Mouse (Mus musculus): ENCODE data around the gene Vps35l.

DNA sequence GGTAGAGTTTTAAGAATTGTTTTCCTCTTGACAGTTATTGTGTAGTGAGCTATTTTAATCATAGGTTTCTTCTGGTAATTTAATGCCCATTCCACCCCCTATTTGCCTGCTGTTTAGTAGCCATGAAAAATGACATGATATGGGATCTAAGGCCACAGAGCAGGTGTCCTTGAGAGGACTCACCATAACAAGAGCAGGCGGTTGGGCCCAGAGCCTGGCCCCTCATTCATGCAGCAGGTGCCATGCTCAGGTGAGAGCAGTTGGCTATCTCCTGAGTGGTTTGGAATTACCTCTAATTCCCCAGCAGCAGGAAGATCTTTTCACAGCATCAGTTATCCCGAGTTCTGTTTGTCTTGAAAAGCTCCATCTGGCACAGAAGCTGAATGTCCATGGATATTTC, 14.6 kb upstream of the Vps35l start:
- TF ChIP-seq CTCF (IDR thresholded peaks at IDR 0.05; ENCODE audit: low read depth, low read length) (no peak), GATA1 (IDR thresholded peaks at IDR 0.05; ENCODE audit: borderline replicate concordance, low read length) (no peak), POLR2AphosphoS5 (IDR thresholded peaks at IDR 0.05; ENCODE audit: insufficient replicate concordance, low read depth, low read length) (no peak)

All from G1E (cell line).